Mouse (Mus musculus): ENCODE measurements around the gene Utp18. TPM values are rescaled to one million over a fixed set of nuclear protein-coding genes. Genes with fewer than 3 reads are reported as not detected.
"Not testable (repeated sequence)": the region's sequence is repeated elsewhere in the genome, so short reads cannot be mapped to it uniquely, and the experiment has no call there.

Utp18 gene
- polyA plus RNA-seq (2015; fragmentation: Nextera tagmentation; extraction: Ambion mirVana), result 21.6 and 24.3 TPM in 2 replicates

DNA sequence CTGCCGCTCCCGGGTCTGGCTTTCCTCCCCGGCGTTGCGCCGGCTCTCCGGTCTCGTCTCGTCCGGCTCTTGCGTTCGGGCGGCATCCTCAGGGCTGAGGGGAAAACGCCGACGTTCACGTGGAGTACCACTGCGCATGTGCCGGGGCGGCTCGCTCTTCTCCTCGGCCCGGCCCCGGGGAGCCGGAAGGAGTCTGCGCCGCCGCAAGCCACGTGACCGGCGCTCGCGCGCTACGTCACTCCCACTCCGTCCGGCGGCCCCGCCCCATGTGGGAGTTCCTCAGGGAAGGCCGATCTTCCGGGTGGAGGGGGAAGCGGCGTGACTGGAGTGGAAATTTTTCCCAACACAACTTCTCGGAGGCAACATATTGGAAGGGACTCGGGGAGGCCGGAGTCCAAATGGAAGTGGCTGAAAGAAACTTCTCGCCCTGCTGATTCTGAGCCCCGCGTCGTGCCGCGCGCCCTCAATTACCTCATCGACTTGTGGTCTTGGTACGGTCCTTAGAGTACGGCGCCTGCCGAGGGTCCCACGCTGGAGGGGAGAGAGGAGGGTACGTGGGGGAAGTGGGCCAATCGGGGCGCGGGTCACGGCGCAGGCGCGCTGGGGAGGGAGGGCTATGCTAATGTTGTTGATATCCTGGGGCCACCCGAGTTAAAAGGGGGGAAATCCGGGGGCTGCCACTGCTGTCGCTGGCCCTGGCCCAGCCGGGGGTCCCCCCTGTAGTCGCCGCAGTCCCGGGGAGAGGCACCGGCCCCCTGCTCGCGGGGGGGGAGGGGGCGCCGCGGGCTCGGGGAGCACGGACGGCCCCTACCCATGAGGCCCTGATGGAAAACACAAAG lies at the start of gene Utp18, which contains the start of gene Mbtd1:
Gene Utp18 (minus strand): TSS at position 195 of the 839 bp plus-strand sequence.
Gene Mbtd1 (plus strand): TSS at position 281 of the 839 bp plus-strand sequence.
- peak; percentile 97 for ATAC-seq (ENCODE audit: insufficient number of reproducible peaks, low FRiP score, low TSS enrichment, low read depth)
- H3K4me2 ChIP-seq, result peak within 1 kb of the TSS; percentile 86
- under 1% methylated on average over 76 of the region's 83 CpGs for WGBS
- H3K36me3 ChIP-seq, result peaks cover 7% of the 10 kb centered on the region
- H3K27me3 ChIP-seq, result no peaks in the 10 kb centered on the region
- H3K9me3 ChIP-seq, result no peaks in the 10 kb centered on the region
- H3K27ac ChIP-seq, result peak within 1 kb of the TSS; percentile 97
- peaks cover 23% of the 10 kb centered on the region for H3K4me1 ChIP-seq
- H3K9ac ChIP-seq, result peak within 1 kb of the TSS; percentile 92
- H3K4me3 ChIP-seq, result peak within 1 kb of the TSS; percentile 90

GRCm38 (mm10) chr11:93929106-93929505 lies 43.5 kb upstream of the Utp18 start:
- Histone ChIP-seq H3K9me3 (no peaks in the 10 kb centered on the region), H3K4me3 (no peak overlapping the region), H3K4me1 (no peaks in the 10 kb centered on the region), H3K36me3 (peaks cover 62% of the 10 kb centered on the region), H3K9ac (no peak overlapping the region), H3K4me2 (no peak overlapping the region), H3K27ac (no peak overlapping the region), H3K27me3 (no peaks in the 10 kb centered on the region)
- ATAC-seq (ENCODE audit: insufficient number of reproducible peaks, low FRiP score, low TSS enrichment, low read depth), result no peak

DNA sequence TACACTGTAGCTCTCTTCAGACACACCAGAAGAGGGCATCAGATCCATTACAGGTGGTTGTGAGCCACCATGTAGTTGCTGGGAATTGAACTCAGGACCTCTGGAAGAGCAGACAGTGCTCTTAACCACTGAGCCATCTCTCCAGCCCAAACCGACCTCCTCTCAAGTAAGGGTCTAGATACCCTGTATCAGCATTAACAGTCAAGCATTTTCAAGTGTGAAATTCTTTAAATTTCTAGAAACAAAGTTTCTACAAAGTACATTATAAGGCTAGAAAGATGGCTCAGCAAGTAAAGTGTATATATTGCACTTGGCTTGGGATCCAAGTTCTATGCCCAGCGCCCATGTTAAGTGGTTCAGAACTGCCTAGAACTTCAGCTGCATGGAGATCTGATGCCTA lies 29.5 kb upstream of the Utp18 start:
- H3K9me3 ChIP-seq; H3K4me2 ChIP-seq; H3K9ac ChIP-seq; ATAC-seq (ENCODE audit: insufficient number of reproducible peaks, low FRiP score, low TSS enrichment, low read depth); H3K27ac ChIP-seq; H3K4me1 ChIP-seq; H3K4me3 ChIP-seq; H3K27me3 ChIP-seq: not testable (repeated sequence)
- WGBS, result 96% methylated on average over 2 of the region's 2 CpGs
- peaks cover 65% of the 10 kb centered on the region for H3K36me3 ChIP-seq

GRCm38 (mm10) chr11:93911603-93912002 lies 26.0 kb upstream of the Utp18 start:
- Histone ChIP-seq H3K9me3 (no peaks in the 10 kb centered on the region), H3K4me3 (no peak overlapping the region), H3K27ac (no peak overlapping the region), H3K4me1 (no peaks in the 10 kb centered on the region), H3K36me3 (peaks cover 60% of the 10 kb centered on the region), H3K27me3 (no peaks in the 10 kb centered on the region), H3K4me2 (no peak overlapping the region), H3K9ac (no peak overlapping the region)
- no peak for ATAC-seq (ENCODE audit: insufficient number of reproducible peaks, low FRiP score, low TSS enrichment, low read depth)
- 63% methylated on average over 3 of the region's 3 CpGs for WGBS

- Histone ChIP-seq H3K27ac (no peak overlapping the region), H3K4me1 (no peaks in the 10 kb centered on the region), H3K4me2 (no peak overlapping the region), H3K36me3 (peaks cover 57% of the 10 kb centered on the region), H3K27me3 (no peaks in the 10 kb centered on the region), H3K4me3 (no peak overlapping the region), H3K9ac (no peak overlapping the region), H3K9me3 (no peaks in the 10 kb centered on the region)
- WGBS, result 82% methylated on average over 9 of the region's 9 CpGs
- no peak for ATAC-seq (ENCODE audit: insufficient number of reproducible peaks, low FRiP score, low TSS enrichment, low read depth)
These were observed 23.3 kb upstream of the Utp18 start for GRCm38 (mm10) chr11:93908829-93909228.

DNA sequence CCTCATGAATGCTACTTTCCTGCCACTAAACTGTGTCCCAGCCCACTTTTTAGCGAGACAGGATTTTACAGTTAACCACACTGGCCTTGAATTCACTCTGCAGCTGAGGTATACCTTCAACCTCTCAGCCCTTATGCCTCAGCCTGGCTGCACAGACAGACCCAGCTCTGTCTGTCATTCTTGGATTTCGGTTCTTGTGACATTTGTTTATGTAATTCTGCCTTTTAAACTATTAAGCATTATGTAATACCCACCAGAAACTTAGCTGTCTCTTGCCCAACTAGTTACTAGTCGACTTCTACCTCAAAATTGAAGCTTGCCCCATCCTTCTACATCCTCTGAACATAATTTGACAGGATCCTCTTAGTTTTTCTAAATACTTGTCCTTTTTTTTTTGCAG lies 22.3 kb upstream of the Utp18 start:
- Histone ChIP-seq H3K27me3 (no peaks in the 10 kb centered on the region), H3K9ac (no peak overlapping the region), H3K36me3 (peaks cover 52% of the 10 kb centered on the region), H3K4me3 (no peak overlapping the region), H3K27ac (no peak overlapping the region), H3K4me1 (no peaks in the 10 kb centered on the region), H3K4me2 (no peak overlapping the region), H3K9me3 (no peaks in the 10 kb centered on the region)
- 81% methylated on average over 3 of the region's 3 CpGs for WGBS
- no peak for ATAC-seq (ENCODE audit: insufficient number of reproducible peaks, low FRiP score, low TSS enrichment, low read depth)

DNA sequence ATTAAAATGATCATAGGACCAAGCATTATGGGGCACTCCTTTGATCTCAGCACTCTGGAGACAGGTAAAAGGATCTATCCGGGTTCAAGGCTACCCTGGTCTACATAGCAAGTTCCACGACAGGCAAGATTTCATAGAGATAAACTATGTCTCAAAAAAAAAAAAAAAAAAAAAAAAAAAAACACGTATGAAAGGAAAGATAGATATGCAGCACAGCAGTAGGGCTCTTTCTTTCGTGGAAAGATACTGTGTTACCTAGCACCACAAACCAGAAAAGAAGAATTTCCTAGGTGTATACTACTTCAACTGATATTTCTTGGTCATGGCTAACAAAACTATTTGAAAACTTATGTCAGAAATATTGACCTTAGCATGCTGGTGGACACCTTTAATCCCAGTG lies 21.3 kb upstream of the Utp18 start:
- no peaks in the 10 kb centered on the region for H3K9me3 ChIP-seq
- H3K9ac ChIP-seq, result no peak overlapping the region
- no peak overlapping the region for H3K4me3 ChIP-seq
- peaks cover 54% of the 10 kb centered on the region for H3K36me3 ChIP-seq
- H3K4me2 ChIP-seq, result no peak overlapping the region
- ATAC-seq (ENCODE audit: insufficient number of reproducible peaks, low FRiP score, low TSS enrichment, low read depth), result no peak
- H3K27me3 ChIP-seq, result no peaks in the 10 kb centered on the region
- 87% methylated on average over 4 of the region's 4 CpGs for WGBS
- no peak overlapping the region for H3K27ac ChIP-seq
- H3K4me1 ChIP-seq, result no peaks in the 10 kb centered on the region

DNA sequence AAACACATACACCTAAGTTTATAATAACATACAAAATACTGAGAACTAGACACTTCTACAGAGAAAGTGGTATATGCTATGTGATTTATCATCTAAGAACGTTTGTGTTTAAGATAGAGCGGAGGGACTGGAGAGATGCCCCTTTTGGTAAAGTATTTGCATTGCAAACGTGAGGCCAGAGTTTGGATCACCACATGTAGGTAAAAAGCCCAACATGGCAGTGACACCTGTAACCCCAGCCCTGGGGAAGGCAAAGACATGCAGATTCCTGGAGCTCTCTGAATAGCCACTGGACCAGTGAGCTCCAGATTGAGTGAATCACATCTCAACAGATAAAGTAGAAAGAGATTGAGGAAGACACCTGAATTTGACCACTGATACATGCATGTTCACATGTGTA lies 12.2 kb upstream of the Utp18 start:
- Histone ChIP-seq H3K4me3 (no peak overlapping the region), H3K36me3 (peaks cover 17% of the 10 kb centered on the region), H3K9ac (no peak overlapping the region), H3K4me1 (no peaks in the 10 kb centered on the region), H3K27ac (no peak overlapping the region), H3K9me3 (no peaks in the 10 kb centered on the region), H3K27me3 (no peaks in the 10 kb centered on the region), H3K4me2 (no peak overlapping the region)
- WGBS, result 86% methylated on average over 3 of the region's 3 CpGs
- ATAC-seq (ENCODE audit: insufficient number of reproducible peaks, low FRiP score, low TSS enrichment, low read depth), result no peak

DNA sequence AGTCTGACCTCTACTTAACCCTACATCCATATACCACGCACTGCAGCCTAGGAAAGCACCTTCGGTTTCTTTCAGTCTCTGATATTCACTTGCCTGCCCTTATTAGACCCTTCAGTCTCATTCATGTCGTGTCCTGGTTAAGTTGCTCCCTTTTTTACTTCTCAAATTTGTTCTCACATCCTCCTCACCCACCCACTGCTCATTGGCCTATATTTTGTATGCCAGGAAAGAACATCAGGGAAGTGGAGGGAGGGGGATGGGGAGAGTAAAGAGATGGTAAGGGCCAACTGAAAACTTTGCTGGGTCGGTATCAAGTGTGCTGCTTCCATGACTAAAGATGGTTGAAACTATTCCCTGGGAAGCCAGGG lies 1.5 kb upstream of the Utp18 start:
- ATAC-seq (ENCODE audit: insufficient number of reproducible peaks, low FRiP score, low TSS enrichment, low read depth), result no peak
- H3K27ac ChIP-seq, result peak overlapping the region; percentile 97
- WGBS, result 4% methylated on average over 4 of the region's 4 CpGs
- peak overlapping the region; percentile 90 for H3K4me3 ChIP-seq
- H3K4me1 ChIP-seq, result peaks cover 23% of the 10 kb centered on the region
- H3K36me3 ChIP-seq, result peaks cover 2% of the 10 kb centered on the region; the same call in 1 of the 2 replicates
- peak overlapping the region; percentile 86 for H3K4me2 ChIP-seq
- peak overlapping the region; percentile 92 for H3K9ac ChIP-seq
- no peaks in the 10 kb centered on the region for H3K9me3 ChIP-seq
- no peaks in the 10 kb centered on the region for H3K27me3 ChIP-seq

DNA sequence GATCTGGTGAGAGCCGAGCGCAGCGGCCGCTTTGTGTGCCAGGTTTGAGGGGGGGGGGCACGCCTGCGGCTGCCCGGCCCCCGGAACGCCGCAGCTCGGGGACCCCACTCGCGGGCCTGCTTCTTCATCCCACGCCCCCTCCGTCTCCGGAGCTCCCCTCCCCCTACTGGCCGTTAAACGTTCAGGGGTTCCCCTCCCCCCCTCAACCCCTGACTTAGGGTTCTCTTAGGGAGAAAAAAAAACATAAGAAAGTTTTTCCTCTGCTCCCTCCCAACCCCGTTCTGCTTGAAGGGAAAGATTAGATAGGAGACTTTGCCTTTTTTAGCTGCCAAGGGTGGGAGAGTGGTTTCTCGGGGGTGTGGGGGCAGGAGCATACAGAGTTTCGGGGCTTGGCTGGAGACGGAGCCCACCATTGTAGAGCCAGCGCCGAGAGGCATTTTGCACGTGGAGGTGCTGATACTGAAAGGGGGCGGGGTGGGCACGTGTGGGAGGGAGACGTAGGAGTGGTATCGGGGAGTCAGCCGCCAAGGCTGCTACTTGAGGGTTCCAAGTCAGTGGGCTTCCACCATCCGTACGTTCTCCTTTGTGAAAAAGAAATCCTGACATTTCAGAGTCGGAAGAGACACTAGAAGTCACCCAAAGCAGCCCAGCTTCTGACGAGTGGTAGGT lies 979 bp upstream of the Utp18 start:
- peaks cover 3% of the 10 kb centered on the region; the same call in 1 of the 2 replicates for H3K36me3 ChIP-seq
- H3K27me3 ChIP-seq, result no peaks in the 10 kb centered on the region
- peak overlapping the region; percentile 92 for H3K9ac ChIP-seq
- under 1% methylated on average over 33 of the region's 34 CpGs for WGBS
- peaks cover 23% of the 10 kb centered on the region for H3K4me1 ChIP-seq
- ATAC-seq (ENCODE audit: insufficient number of reproducible peaks, low FRiP score, low TSS enrichment, low read depth), result 0 out of 2 replicates have a peak, but pooled peaks have one; percentile 1
- H3K4me2 ChIP-seq, result peak overlapping the region; percentile 86
- H3K4me3 ChIP-seq, result peak overlapping the region; percentile 90
- peak overlapping the region; percentile 97 for H3K27ac ChIP-seq
- no peaks in the 10 kb centered on the region for H3K9me3 ChIP-seq

GRCm38 (mm10) chr11:93884901-93885571 lies 530 bp downstream of the Utp18 start:
- WGBS, result under 1% methylated on average over 75 of the region's 81 CpGs
- no peaks in the 10 kb centered on the region for H3K27me3 ChIP-seq
- H3K9me3 ChIP-seq, result no peaks in the 10 kb centered on the region
- peak overlapping the region; percentile 67 for H3K4me2 ChIP-seq
- H3K9ac ChIP-seq, result peak overlapping the region; percentile 82
- peak overlapping the region; percentile 97 for H3K27ac ChIP-seq
- H3K4me1 ChIP-seq, result peaks cover 23% of the 10 kb centered on the region
- peaks cover 10% of the 10 kb centered on the region for H3K36me3 ChIP-seq
- ATAC-seq (ENCODE audit: insufficient number of reproducible peaks, low FRiP score, low TSS enrichment, low read depth), result 0 out of 2 replicates have a peak, but pooled peaks have one; percentile 22
- peak overlapping the region; percentile 90 for H3K4me3 ChIP-seq

All from limb, embryonic 15.5 days (tissue).